Mouse (Mus musculus) ovary, adult 18-20 months (tissue): ENCODE measurements around the gene Cdkl3.

Source experiments
- DNase-seq: peaks from one replicate; pipeline ENCODE4 v3.0.0; 2022; ENCODE audit warnings: low spot score, mixed read lengths

Gene Cdkl3

GRCm38 (mm10) chr11:52011541-52011940, 7.5 kb downstream of the Cdkl3 start:
- DNase-seq = no peak

DNA sequence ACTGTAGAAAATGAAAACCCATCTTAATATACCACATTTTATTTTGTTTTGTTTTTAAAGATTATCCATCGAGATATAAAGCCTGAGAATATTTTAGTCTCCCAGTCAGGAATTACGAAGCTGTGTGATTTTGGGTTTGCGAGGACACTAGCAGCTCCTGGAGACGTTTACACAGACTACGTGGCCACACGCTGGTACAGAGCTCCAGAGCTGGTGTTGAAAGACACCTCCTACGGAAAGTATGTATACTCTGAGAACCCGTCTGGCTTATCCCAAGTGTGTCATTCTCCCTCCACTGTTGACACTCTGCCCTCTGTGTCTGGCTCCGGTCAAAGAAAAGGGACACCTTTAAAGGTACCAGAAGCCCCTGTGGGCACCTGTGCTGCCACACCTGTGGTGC, 14.2 kb downstream of the Cdkl3 start:
- no peak for DNase-seq

- no peak for DNase-seq
Observed at GRCm38 (mm10) chr11:52032356-52032755, 28.3 kb downstream of the Cdkl3 start.

- no peak for DNase-seq
Observed at GRCm38 (mm10) chr11:52033953-52034352, 29.9 kb downstream of the Cdkl3 start.

DNA sequence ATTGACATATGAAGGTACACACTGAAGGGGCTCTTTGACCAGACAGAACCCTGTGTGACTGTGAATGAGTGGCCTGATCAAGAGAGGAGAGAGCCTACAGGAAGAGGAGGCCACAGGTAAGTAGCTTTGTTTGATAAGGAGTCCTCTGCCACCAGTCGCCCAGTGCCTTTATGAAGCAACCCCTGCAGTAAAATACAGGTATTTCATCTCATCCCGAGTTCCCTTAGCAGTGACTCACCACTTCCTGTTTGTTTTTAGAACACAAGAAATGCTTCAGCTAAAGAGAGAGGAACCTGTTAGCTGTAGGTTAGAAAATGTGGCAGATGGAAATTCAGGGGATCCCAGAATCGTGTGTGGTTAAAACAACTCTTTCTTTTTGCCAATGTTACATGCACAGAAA, 31.9 kb downstream of the Cdkl3 start:
- no peak for DNase-seq

DNA sequence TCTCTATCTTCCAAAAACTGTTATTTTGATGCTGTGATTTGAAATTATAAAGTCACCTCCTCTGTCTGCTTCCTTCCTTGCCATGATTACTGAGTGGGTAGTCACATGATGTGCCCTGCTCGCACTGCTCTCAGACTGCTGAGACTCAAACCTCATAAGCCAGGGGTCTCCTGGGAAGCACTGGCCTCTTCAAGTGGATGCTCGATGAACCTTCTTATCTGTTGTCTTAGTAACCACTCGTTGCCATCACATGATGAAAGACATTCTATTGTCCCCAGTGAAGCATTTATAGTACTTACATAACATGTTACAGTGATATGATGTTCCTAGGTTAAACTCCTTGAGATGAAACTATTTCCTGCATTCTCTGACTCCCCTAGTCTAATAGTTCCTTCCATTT, 33.6 kb downstream of the Cdkl3 start:
- DNase-seq = no peak

- no peak for DNase-seq
Observed at GRCm38 (mm10) chr11:52043224-52043623, 39.2 kb downstream of the Cdkl3 start.

DNA sequence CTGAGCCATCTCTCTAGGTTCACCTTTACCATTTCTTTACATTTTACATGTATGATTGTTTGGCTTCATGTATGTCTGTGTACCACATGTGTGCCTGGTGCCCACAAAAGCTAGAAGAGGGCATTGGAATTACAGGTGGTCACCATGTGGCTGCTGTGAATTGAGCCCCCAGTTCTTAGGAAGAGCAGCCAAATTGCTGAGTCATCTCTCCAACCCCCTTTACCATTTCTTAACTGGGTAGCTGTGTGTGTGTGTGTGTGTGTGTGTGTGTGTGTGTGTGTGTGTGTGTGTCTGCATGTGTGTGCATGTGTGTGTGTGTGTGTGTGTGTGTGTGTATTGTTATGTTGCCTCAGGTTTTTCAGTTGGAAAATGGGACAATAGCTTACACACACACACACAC, 40.1 kb downstream of the Cdkl3 start:
- no peak for DNase-seq

- no peak for DNase-seq
Observed at GRCm38 (mm10) chr11:52046446-52047165, 42.6 kb downstream of the Cdkl3 start.

DNA sequence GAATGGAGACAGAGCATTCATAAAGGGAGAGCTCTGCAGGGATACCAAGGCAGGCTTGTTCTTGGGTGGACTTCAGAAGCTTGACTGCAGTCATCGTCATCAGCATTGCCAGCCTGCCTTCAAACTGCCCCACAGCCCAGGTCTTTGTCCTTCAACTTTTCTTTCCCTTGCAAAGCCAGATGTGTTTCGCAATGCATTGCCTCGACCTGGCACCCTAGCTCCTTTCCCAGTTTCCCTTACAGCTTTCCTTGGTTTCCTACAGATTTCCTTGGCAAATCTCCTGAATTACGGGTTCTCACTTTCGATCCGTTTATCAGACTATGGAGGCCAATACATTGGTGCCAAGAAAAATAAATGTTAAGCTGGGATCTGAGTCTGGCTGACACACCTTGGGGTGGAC, 49.4 kb downstream of the Cdkl3 start:
- DNase-seq = no peak

- no peak for DNase-seq
Observed at GRCm38 (mm10) chr11:52054728-52055127, 50.7 kb downstream of the Cdkl3 start.

DNA sequence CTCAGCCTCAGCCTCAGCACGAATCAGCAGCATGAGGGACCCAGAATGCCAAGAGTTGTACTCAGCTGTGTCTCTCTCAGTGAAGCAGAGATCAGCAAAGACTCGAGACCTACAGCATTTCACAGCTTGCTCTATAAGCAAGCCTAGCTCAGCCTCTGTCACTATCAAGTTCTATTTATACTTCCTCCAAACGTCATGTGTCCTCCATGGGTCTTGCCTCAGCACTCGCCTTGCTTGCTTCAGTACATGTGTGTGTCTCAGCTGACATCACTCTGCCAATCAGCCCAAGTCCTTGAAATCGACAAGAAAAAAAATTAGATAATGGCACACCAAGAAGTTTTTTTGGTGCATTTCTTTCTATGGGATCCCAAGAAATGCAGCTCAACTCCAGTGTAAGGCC, 52.2 kb downstream of the Cdkl3 start:
- no peak for DNase-seq

GRCm38 (mm10) chr11:52059001-52059400, 55.0 kb downstream of the Cdkl3 start:
- no peak for DNase-seq

GRCm38 (mm10) chr11:52060315-52060714, 56.3 kb downstream of the Cdkl3 start:
- DNase-seq = no peak

DNA sequence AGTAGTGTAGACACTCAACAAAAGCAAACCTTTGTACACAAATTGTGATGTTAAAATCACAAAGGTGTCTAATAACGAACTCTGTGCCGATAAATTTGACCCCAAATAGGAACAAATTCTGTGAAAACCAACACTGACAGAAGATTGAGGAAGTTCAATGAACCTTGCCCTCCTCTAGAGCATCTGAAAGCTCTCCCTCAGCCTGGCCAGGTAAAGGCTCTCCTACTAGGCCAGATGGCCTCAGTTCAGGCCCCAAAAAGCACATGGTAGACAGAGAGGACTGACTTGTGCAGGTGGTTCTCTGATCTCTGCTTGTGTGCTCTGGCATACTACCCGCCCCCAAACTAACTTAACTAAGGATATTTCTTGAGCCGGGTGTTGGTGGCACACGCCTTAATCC, 58.4 kb downstream of the Cdkl3 start:
- DNase-seq = no peak

DNA sequence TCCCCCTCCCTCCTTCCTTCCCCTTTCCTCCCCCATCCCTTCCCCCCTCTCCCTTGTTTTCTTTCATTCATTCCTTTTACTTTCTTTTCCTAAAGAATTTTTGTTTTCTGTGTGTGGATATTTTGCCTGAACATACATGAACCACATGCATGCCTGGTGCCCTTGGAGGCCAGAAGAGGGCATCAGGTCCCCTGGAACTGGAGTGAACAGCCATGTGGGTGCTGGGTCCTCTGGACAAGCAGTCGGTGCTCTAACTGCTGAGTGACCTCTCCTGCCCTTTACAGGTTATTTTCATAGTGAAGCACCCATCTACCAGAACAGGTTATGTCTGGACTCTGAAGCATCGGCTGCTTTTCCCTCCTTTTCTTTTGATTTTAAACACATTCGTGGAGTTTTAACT, 60.4 kb downstream of the Cdkl3 start:
- DNase-seq = no peak

DNA sequence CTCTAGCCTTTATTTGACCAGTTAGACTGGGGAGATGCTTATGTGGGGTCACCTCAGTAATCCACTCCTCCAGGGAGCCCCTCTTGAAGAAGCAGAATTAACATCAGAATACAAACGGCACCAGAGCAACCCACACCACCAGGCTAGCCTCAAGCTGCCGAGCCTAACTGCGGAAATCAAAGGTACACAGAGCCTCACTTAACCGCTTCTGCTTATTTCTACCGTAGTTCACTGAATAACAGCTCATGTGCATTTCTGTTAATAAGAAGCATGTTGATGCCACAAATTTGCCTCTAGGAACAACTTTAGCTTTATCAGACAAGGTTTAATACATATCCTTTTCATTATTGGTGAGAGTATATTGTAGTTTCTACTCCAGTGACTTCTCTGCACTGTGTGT, 61.8 kb downstream of the Cdkl3 start:
- DNase-seq = no peak

DNA sequence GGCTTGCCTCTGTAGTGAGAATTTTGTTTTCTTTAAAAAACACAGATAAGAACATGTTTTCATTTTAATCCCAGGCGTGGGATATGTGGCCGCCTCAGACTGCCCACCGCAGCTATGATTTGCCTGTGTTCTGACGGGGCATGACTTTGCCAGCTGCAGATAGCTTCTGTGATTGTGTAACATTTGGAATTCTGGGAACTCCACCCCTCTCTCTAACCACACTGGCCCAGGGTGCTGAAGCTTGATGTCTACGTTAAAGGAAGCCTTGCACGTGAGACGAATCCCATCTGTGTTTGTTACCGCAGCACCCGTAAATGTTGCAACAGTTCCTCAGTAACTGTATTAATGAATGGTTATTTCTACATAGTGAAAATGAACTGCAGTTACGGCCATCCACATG, 67.7 kb downstream of the Cdkl3 start:
- DNase-seq = peak; percentile 53

DNA sequence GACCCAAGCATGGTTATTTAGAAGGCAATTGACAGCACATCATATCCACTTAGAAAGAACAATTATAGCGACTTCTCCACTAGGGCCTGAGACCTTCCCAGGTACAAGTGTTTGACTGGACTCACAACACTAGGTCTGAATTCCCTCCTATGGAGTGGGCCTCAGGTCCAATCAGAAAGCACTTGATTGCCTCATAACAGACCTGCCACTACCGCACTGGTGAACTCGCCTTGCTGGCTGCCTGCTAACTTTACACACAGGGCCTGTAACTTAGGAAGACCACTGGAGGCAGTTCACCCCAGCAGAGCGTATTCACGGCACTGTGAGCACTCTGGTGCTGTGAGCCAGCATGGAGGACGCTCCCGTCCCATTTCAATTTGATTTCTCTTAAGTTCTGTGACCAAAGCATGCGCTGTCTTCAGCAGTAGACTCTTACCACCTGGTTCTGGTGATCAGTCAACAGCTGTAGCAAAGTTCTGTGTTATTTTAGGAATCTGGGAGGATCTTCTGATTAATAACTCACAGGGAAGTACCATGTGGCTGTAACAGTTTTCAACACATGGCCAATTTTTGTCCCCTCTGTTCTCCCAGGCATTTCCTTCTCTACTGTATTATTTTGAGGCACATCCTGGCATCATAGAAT, 69.6 kb downstream of the Cdkl3 start:
- DNase-seq = no peak

GRCm38 (mm10) chr11:52074626-52075470, 70.8 kb downstream of the Cdkl3 start:
- no peak for DNase-seq

DNA sequence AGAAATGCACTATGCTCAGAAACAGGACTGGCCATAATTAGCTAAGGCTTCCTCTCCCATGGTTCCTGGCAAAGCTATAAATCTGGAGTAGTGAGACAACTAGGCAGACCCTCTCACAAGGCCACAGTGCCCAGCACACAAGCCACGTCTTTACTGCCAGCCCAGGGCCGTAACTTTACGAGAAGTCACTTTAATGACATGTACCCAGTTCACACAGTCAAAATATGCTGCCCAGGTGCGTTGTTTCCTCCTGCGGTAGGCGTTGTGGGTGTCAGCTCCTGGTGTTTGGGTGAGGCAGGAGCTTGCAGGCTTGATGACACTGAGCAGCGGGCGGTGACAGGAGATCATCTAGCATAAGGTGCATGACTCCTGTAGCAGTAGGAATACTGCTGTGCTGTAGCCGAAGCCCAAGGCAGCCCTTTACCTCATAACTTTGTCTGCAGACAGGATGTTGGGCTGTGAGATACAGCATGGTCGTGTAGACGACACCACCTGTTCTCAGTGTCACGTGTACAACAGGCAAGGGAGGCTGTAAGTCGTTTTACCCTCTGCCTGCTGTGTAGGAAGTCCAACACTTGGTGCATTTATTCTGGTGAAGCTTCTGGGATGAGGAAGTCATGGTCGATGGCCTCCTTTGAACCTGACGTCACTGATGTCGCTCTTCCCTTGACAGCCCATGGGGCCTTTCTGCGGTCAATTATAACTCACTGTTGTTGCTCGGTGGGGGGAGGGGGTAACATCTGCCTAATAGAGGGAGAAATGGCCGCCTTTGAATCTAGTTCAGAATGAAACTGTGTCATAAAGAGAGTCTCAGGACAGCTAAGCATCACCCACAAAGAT, 72.0 kb downstream of the Cdkl3 start:
- no peak for DNase-seq

DNA sequence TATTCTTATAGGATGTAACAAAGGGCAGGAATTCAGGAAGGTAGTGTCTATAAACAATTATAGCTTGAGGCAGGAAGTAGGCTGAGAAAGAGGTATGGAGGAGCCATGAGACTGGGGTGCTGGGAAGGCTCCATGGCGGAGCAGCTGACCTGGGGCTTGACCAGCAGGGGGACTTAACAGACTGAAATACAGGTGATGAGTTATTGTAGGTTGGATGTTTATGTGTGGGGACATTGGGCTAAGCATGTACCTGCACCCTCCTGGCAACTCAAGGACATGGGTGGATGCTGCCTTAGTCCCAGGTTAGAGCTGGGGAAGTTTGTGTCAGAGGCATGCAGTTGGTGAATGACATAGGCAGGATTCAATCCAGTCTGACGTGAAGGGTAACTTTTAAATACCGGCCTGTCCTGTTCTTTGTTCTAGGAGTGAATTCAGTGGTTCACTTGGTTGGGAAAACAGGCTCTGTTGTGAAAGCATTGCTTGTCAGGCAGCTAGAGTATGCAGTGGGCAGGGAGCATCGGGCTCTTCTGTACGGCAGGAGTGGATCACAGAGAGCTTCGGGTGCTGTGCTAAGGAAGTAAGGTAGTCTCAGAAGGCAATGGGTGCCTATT, 72.8 kb downstream of the Cdkl3 start:
- no peak for DNase-seq
